Mouse (Mus musculus): ENCODE results near the gene Mpi. TPM values are rescaled to one million over a fixed set of nuclear protein-coding genes. Genes with fewer than 3 reads are reported as not detected.

Mpi gene
- total and polyA plus RNA-seq, 2 experiments from 2014 or later = 64.6 to 67.9 TPM

GRCm38 (mm10) chr9:57520375-57521055 lies 32.0 kb downstream of the Mpi start:
- H3K4me1 ChIP-seq (ENCODE audit: insufficient read depth, low read length) = peaks cover 10% of the 10 kb centered on the region; the same call in 1 of the 2 replicates
- H3K4me2 ChIP-seq (ENCODE audit: low read depth, low read length) = peak overlapping the region; percentile 77
- peak; percentile 32 for TF ChIP-seq CTCF (IDR thresholded peaks at IDR 0.05; ENCODE audit: low read depth)
- H3K9me3 ChIP-seq (ENCODE audit: low read length) = no peaks in the 10 kb centered on the region
- no peaks in the 10 kb centered on the region for H3K36me3 ChIP-seq (ENCODE audit: insufficient read depth, low read length)
- H3K27ac ChIP-seq = peak overlapping the region; percentile 97
- DNase-seq (ENCODE audit: low spot score) (no peak), ATAC-seq (peak; percentile 54)
- 25% methylated on average over 16 of the region's 16 CpGs for WGBS
- H3K27me3 ChIP-seq (ENCODE audit: insufficient read depth, low read length) = no peaks in the 10 kb centered on the region
- H3K9ac ChIP-seq (replicated peaks; ENCODE audit: low read length) = peak overlapping the region; percentile 98
- peak overlapping the region; percentile 98 for H3K4me3 ChIP-seq (ENCODE audit: low read length)

GRCm38 (mm10) chr9:57517113-57517512 lies 35.5 kb downstream of the Mpi start:
- WGBS = 12% methylated on average over 3 of the region's 3 CpGs
- Histone ChIP-seq H3K4me1 (ENCODE audit: insufficient read depth, low read length) (peaks cover 2% of the 10 kb centered on the region; the same call in 1 of the 2 replicates), H3K36me3 (ENCODE audit: insufficient read depth, low read length) (no peaks in the 10 kb centered on the region), H3K4me2 (ENCODE audit: low read depth, low read length) (no peak overlapping the region), H3K27me3 (ENCODE audit: insufficient read depth, low read length) (no peaks in the 10 kb centered on the region), H3K27ac (no peak overlapping the region), H3K4me3 (ENCODE audit: low read length) (no peak overlapping the region), H3K9ac (replicated peaks; ENCODE audit: low read length) (no peak overlapping the region), H3K9me3 (ENCODE audit: low read length) (no peaks in the 10 kb centered on the region)
- DNase-seq (ENCODE audit: low spot score) = peak; percentile 90
- peak; percentile 89 for TF ChIP-seq CTCF (IDR thresholded peaks at IDR 0.05; ENCODE audit: low read depth)
- no peak for ATAC-seq

GRCm38 (mm10) chr9:57510577-57510976 lies 42.0 kb downstream of the Mpi start:
- H3K4me1 ChIP-seq (ENCODE audit: insufficient read depth, low read length) = 0 out of 2 replicates have a peak, but pooled peaks cover 3% of the 10 kb centered on the region
- H3K4me2 ChIP-seq (ENCODE audit: low read depth, low read length) = no peak overlapping the region
- no peaks in the 10 kb centered on the region for H3K9me3 ChIP-seq (ENCODE audit: low read length)
- H3K27ac ChIP-seq = no peak overlapping the region
- no peaks in the 10 kb centered on the region for H3K27me3 ChIP-seq (ENCODE audit: insufficient read depth, low read length)
- no peak overlapping the region for H3K9ac ChIP-seq (replicated peaks; ENCODE audit: low read length)
- TF ChIP-seq CTCF (IDR thresholded peaks at IDR 0.05; ENCODE audit: low read depth) = no peak
- ATAC-seq = no peak
- WGBS = 50% methylated on average over 2 of the region's 2 CpGs
- no peak overlapping the region for H3K4me3 ChIP-seq (ENCODE audit: low read length)
- no peak for DNase-seq (ENCODE audit: low spot score)
- H3K36me3 ChIP-seq (ENCODE audit: insufficient read depth, low read length) = no peaks in the 10 kb centered on the region

- Histone ChIP-seq H3K9me3 (ENCODE audit: low read length) (no peaks in the 10 kb centered on the region), H3K9ac (replicated peaks; ENCODE audit: low read length) (no peak overlapping the region), H3K27me3 (ENCODE audit: insufficient read depth, low read length) (peaks cover 9% of the 10 kb centered on the region), H3K36me3 (ENCODE audit: insufficient read depth, low read length) (no peaks in the 10 kb centered on the region), H3K4me1 (ENCODE audit: insufficient read depth, low read length) (peaks cover 29% of the 10 kb centered on the region), H3K4me3 (ENCODE audit: low read length) (no peak overlapping the region), H3K27ac (peak overlapping the region; percentile 28; the same call in 1 of the 2 replicates), H3K4me2 (ENCODE audit: low read depth, low read length) (peak overlapping the region; percentile 86; the same call in 1 of the 2 replicates)
- no peak for TF ChIP-seq CTCF (IDR thresholded peaks at IDR 0.05; ENCODE audit: low read depth)
- ATAC-seq (peak; percentile 81), DNase-seq (ENCODE audit: low spot score) (peak; percentile 48)
- WGBS = 7% methylated on average over 8 of the region's 8 CpGs
Observed at GRCm38 (mm10) chr9:57505700-57506099, 46.9 kb downstream of the Mpi start.

- 53% methylated on average over 10 of the region's 10 CpGs for WGBS
- Histone ChIP-seq H3K4me3 (ENCODE audit: low read length) (peak overlapping the region; percentile 41; the same call in 1 of the 2 replicates), H3K9me3 (ENCODE audit: low read length) (no peaks in the 10 kb centered on the region), H3K27me3 (ENCODE audit: insufficient read depth, low read length) (peaks cover 9% of the 10 kb centered on the region), H3K27ac (0 out of 2 replicates have a peak overlapping the region, but pooled peaks have one; percentile 28), H3K9ac (replicated peaks; ENCODE audit: low read length) (no peak overlapping the region), H3K4me2 (ENCODE audit: low read depth, low read length) (peak overlapping the region; percentile 86), H3K4me1 (ENCODE audit: insufficient read depth, low read length) (peaks cover 29% of the 10 kb centered on the region), H3K36me3 (ENCODE audit: insufficient read depth, low read length) (no peaks in the 10 kb centered on the region)
- no peak for ATAC-seq
- no peak for DNase-seq (ENCODE audit: low spot score)
- TF ChIP-seq CTCF (IDR thresholded peaks at IDR 0.05; ENCODE audit: low read depth) = no peak
Observed at GRCm38 (mm10) chr9:57504891-57505290, 47.7 kb downstream of the Mpi start.

- WGBS = 1% methylated on average over 33 of the region's 34 CpGs
- peak; percentile 80 for DNase-seq (ENCODE audit: low spot score)
- Histone ChIP-seq H3K9ac (replicated peaks; ENCODE audit: low read length) (peak overlapping the region; percentile 48; the same call in 1 of the 2 replicates), H3K4me2 (ENCODE audit: low read depth, low read length) (peak overlapping the region; percentile 86), H3K4me1 (ENCODE audit: insufficient read depth, low read length) (peaks cover 29% of the 10 kb centered on the region), H3K27me3 (ENCODE audit: insufficient read depth, low read length) (peaks cover 9% of the 10 kb centered on the region), H3K9me3 (ENCODE audit: low read length) (no peaks in the 10 kb centered on the region), H3K27ac (peak overlapping the region; percentile 62; the same call in 1 of the 2 replicates), H3K36me3 (ENCODE audit: insufficient read depth, low read length) (no peaks in the 10 kb centered on the region), H3K4me3 (ENCODE audit: low read length) (peak overlapping the region; percentile 41)
- peak; percentile 74 for ATAC-seq
- TF ChIP-seq CTCF (IDR thresholded peaks at IDR 0.05; ENCODE audit: low read depth) = peak; percentile 61
Observed at GRCm38 (mm10) chr9:57504381-57504700, 48.2 kb downstream of the Mpi start.

Measured in hindbrain, postnatal 0 days (tissue).